Comparison of ENCODE assay signal across 35 mouse cellular contexts in genomic region chr19:38077851-38078540, GRCm38 (mm10). TPM values are rescaled to one million over a fixed set of nuclear protein-coding genes. Genes with fewer than 3 reads are reported as not detected.
DNase-seq lines count a peak whose midpoint lies in the region; ATAC-seq and TF ChIP-seq lines count a peak whose summit lies in the region.
"Had no signal": no experiment of that assay in that cellular context is flagged by ENCODE, and none has a peak within 500 bp of the region (broad histone marks: within the 10 kb centered on the region; RNA-seq: fewer than 3 reads in every experiment).

No protein-coding gene starts in this region.

- H3K27me3 ChIP-seq in cerebellum, adult 2 months (ENCODE audit: control insufficient read depth, insufficient read depth, low read length): no peaks in the 10 kb centered on the region
- H3K27me3 ChIP-seq in megakaryocyte, embryonic 14.5 days (replicated peaks): peaks cover 13% of the 10 kb centered on the region
- H3K27me3 ChIP-seq in intestine, postnatal 0 days (replicated peaks; ENCODE audit: control insufficient read depth, insufficient read depth, low read length): no peaks in the 10 kb centered on the region
- H3K27me3 ChIP-seq: CH12.LX; embryonic facial prominence, embryonic 13.5 days; forebrain, embryonic 13.5 days; neural tube, embryonic 12.5 days had no signal

- no peak for ATAC-seq in megakaryocyte, adult 5-6 weeks (ENCODE audit: poor library complexity, severe bottlenecking)
- peak; percentile 57; the same call in 1 of the 2 replicates for ATAC-seq in intestine, postnatal 0 days
- ATAC-seq: forebrain, embryonic 13.5 days; liver, postnatal 0 days; lung, postnatal 0 days; Patski had no signal

- H3K36me3 ChIP-seq in megakaryocyte, embryonic 14.5 days (replicated peaks; ENCODE audit: low read length): peaks cover 27% of the 10 kb centered on the region
- H3K36me3 ChIP-seq in intestine, postnatal 0 days (ENCODE audit: control insufficient read depth, insufficient read depth): peaks cover 5% of the 10 kb centered on the region

- WGBS in cerebellum, adult 2 months: 7% methylated on average over 3 of the region's 3 CpGs
- WGBS in intestine, postnatal 0 days: 50% methylated on average over 3 of the region's 3 CpGs

- TF ChIP-seq CTCF in cerebellum, adult 2 months (IDR thresholded peaks at IDR 0.05; ENCODE audit: borderline replicate concordance, insufficient read depth, low read depth, low read length): no peak
- TF ChIP-seq CTCF in intestine, postnatal 0 days (IDR thresholded peaks at IDR 0.05; ENCODE audit: low read depth): no peak

- no peak for TF ChIP-seq POLR2A in cerebellum, adult 2 months (IDR thresholded peaks at IDR 0.05; ENCODE audit: borderline replicate concordance, insufficient read depth, low read length)

- H3K9ac ChIP-seq in intestine, postnatal 0 days (ENCODE audit: low read depth, low read length): no peak overlapping the region
- H3K9ac ChIP-seq: embryonic facial prominence, embryonic 13.5 days; forebrain, embryonic 13.5 days; liver, postnatal 0 days; neural tube, embryonic 12.5 days had no signal

- DNase-seq in cerebellum, adult 2 months: peak; percentile 12 to 49
- DNase-seq in cerebellum, adult 8-10 months: no peak
- DNase-seq in cerebellum, postnatal 10 days: peak; percentile 57 to 73
- DNase-seq in right cerebral cortex, postnatal 14 days: no peak
- no peak for DNase-seq in spleen, postnatal 4 days (ENCODE audit: low spot score in 2 of 2)
- DNase-seq: embryo, embryonic 11 days; kidney, adult 2 months; kidney, postnatal 10 days; liver, postnatal 0 days; midbrain, embryonic 14.5 days; right cerebral cortex, postnatal 4 days had no signal

- no peak overlapping the region for H3K27ac ChIP-seq in cerebellum, adult 2 months (ENCODE audit: insufficient read depth, low read length)
- no peak overlapping the region for H3K27ac ChIP-seq in intestine, postnatal 0 days (ENCODE audit: low read depth, low read length)
- H3K27ac ChIP-seq: embryonic facial prominence, embryonic 13.5 days; forebrain, embryonic 13.5 days; hindbrain, embryonic 10.5 days; left cerebral cortex, adult 2 months; limb, embryonic 10.5 days; macrophage; neural tube, embryonic 12.5 days; stomach, postnatal 0 days had no signal

- H3K4me2 ChIP-seq in intestine, postnatal 0 days (replicated peaks; ENCODE audit: low read depth): no peak overlapping the region
- H3K4me2 ChIP-seq: embryonic facial prominence, embryonic 13.5 days; forebrain, embryonic 13.5 days; heart, embryonic 11.5 days; liver, embryonic 11.5 days; neural tube, embryonic 12.5 days had no signal

- H3K9me3 ChIP-seq in megakaryocyte, embryonic 14.5 days: peaks cover 20% of the 10 kb centered on the region
- H3K9me3 ChIP-seq in intestine, postnatal 0 days (ENCODE audit: control insufficient read depth): no peaks in the 10 kb centered on the region
- H3K9me3 ChIP-seq: embryonic facial prominence, embryonic 13.5 days; forebrain, embryonic 13.5 days; G1E; hindbrain, embryonic 10.5 days; limb, embryonic 10.5 days; neural tube, embryonic 12.5 days had no signal

- no peak overlapping the region for H3K4me3 ChIP-seq in cerebellum, adult 2 months (replicated peaks; ENCODE audit: insufficient read depth, low read depth, low read length)
- peak overlapping the region; percentile 28 for H3K4me3 ChIP-seq in megakaryocyte, embryonic 14.5 days (replicated peaks)
- H3K4me3 ChIP-seq in intestine, postnatal 0 days (ENCODE audit: low read depth, low read length): no peak overlapping the region
- H3K4me3 ChIP-seq: embryonic facial prominence, embryonic 13.5 days; erythroblast, embryonic 14.5 days; forebrain, embryonic 13.5 days; hindbrain, embryonic 10.5 days; left cerebral cortex, adult 2 months; limb, embryonic 10.5 days; neural tube, embryonic 12.5 days had no signal

- 0 out of 2 replicates have a peak, but pooled peaks cover 2% of the 10 kb centered on the region for H3K4me1 ChIP-seq in cerebellum, adult 2 months (ENCODE audit: control insufficient read depth, insufficient read depth, low read length)
- peaks cover 4% of the 10 kb centered on the region; the same call in 1 of the 2 replicates for H3K4me1 ChIP-seq in megakaryocyte, embryonic 14.5 days
- no peaks in the 10 kb centered on the region for H3K4me1 ChIP-seq in intestine, postnatal 0 days (replicated peaks; ENCODE audit: control insufficient read depth, insufficient read depth, low read length)
- H3K4me1 ChIP-seq: embryonic facial prominence, embryonic 13.5 days; forebrain, embryonic 13.5 days; hindbrain, embryonic 10.5 days; limb, embryonic 10.5 days; neural tube, embryonic 12.5 days had no signal

RNA-seq across cellular contexts. Expression of gene Ffar4, which starts 18.9 kb away (rescaled TPM):
- not detected in 2 replicates for polyA plus RNA-seq in cerebellum, adult 2 months (2012; rRNA removed)
- polyA plus RNA-seq in megakaryocyte, embryonic 14.5 days (2012; ENCODE audit: insufficient read depth, low replicate concordance): not detected in 2 replicates
- 0.23 and 0.96 TPM in 2 replicates for total RNA-seq in megakaryocyte, adult 5-6 weeks (2015)
- 0.73 and 0.81 TPM in 2 replicates for total RNA-seq in megakaryocyte, adult 5-6 weeks (2017)
- 4.7 and 5.3 TPM in 2 replicates for polyA plus RNA-seq in intestine, postnatal 0 days (2015; fragmentation: Nextera tagmentation; extraction: Ambion mirVana)
- total RNA-seq: CH12.LX; G1E; gastrocnemius, adult 18-20 months; layer of hippocampus, postnatal 10 days had no signal
- polyA plus RNA-seq: embryonic facial prominence, embryonic 13.5 days; erythroblast, embryonic 14.5 days; forebrain, embryonic 13.5 days; G1E; heart, embryonic 11.5 days; heart, postnatal 0 days; macrophage; neural tube, embryonic 12.5 days; Patski had no signal

RNA-seq across cellular contexts. Expression of gene Cep55, which starts 23.2 kb away (rescaled TPM):
- polyA plus RNA-seq in cerebellum, adult 2 months (2012; rRNA removed): 0.16 and 0.18 TPM in 2 replicates
- 3.4 TPM in 1 of 2 replicates, not detected in the other for polyA plus RNA-seq in megakaryocyte, embryonic 14.5 days (2012; ENCODE audit: insufficient read depth, low replicate concordance)
- 50.9 and 59.7 TPM in 2 replicates for total RNA-seq in megakaryocyte, adult 5-6 weeks (2015)
- 68.9 and 80.2 TPM in 2 replicates for total RNA-seq in megakaryocyte, adult 5-6 weeks (2017)
- polyA plus RNA-seq in intestine, postnatal 0 days (2015; fragmentation: Nextera tagmentation; extraction: Ambion mirVana): 7.1 and 8.2 TPM in 2 replicates
- total RNA-seq: gastrocnemius, adult 18-20 months had no signal
- polyA plus RNA-seq: erythroblast, embryonic 14.5 days had no signal

RNA-seq across cellular contexts. Expression of gene Myof, which starts 34.6 kb away (rescaled TPM):
- 2.1 and 3.3 TPM in 2 replicates for polyA plus RNA-seq in cerebellum, adult 2 months (2012; rRNA removed)
- polyA plus RNA-seq in megakaryocyte, embryonic 14.5 days (2012; ENCODE audit: insufficient read depth, low replicate concordance): 6.2 TPM in 1 of 2 replicates, not detected in the other
- 11.1 and 12.2 TPM in 2 replicates for total RNA-seq in megakaryocyte, adult 5-6 weeks (2015)
- 6.0 and 9.0 TPM in 2 replicates for total RNA-seq in megakaryocyte, adult 5-6 weeks (2017)
- 5.9 and 6.6 TPM in 2 replicates for polyA plus RNA-seq in intestine, postnatal 0 days (2015; fragmentation: Nextera tagmentation; extraction: Ambion mirVana)
- polyA plus RNA-seq: erythroblast, embryonic 14.5 days; G1E had no signal

RNA-seq across cellular contexts. Expression of gene Rbp4, which starts 47.1 kb away (rescaled TPM):
- polyA plus RNA-seq in cerebellum, adult 2 months (2012; rRNA removed): 7.9 and 10.9 TPM in 2 replicates
- not detected in 2 replicates for polyA plus RNA-seq in megakaryocyte, embryonic 14.5 days (2012; ENCODE audit: insufficient read depth, low replicate concordance)
- not detected in 2 replicates for total RNA-seq in megakaryocyte, adult 5-6 weeks (2015)
- not detected in 2 replicates for total RNA-seq in megakaryocyte, adult 5-6 weeks (2017)
- 15.7 and 16.8 TPM in 2 replicates for polyA plus RNA-seq in intestine, postnatal 0 days (2015; fragmentation: Nextera tagmentation; extraction: Ambion mirVana)
- total RNA-seq: G1E had no signal
- polyA plus RNA-seq: G1E, macrophage had no signal

RNA-seq across cellular contexts. Expression of gene Pde6c, which starts 54.6 kb away (rescaled TPM):
- polyA plus RNA-seq in cerebellum, adult 2 months (2012; rRNA removed): 0.07 and 0.24 TPM in 2 replicates
- polyA plus RNA-seq in megakaryocyte, embryonic 14.5 days (2012; ENCODE audit: insufficient read depth, low replicate concordance): not detected in 2 replicates
- total RNA-seq in megakaryocyte, adult 5-6 weeks (2015): not detected in 2 replicates
- not detected in 2 replicates for total RNA-seq in megakaryocyte, adult 5-6 weeks (2017)
- polyA plus RNA-seq in intestine, postnatal 0 days (2015; fragmentation: Nextera tagmentation; extraction: Ambion mirVana): 0.25 and 0.60 TPM in 2 replicates
- total RNA-seq: adrenal gland, adult 18-20 months; CH12.LX; G1E; gastrocnemius, adult 18-20 months; gastrocnemius, postnatal 4 days had no signal
- polyA plus RNA-seq: embryonic facial prominence, embryonic 13.5 days; erythroblast, embryonic 14.5 days; forebrain, embryonic 13.5 days; G1E; heart, postnatal 0 days; hindbrain, embryonic 10.5 days; kidney, adult 2 months; limb, embryonic 10.5 days; lung, postnatal 0 days; macrophage; neural tube, embryonic 12.5 days; Patski; thymus, postnatal 0 days had no signal

Comparison
In these comparisons a context has a peak if more than half of its experiments do, and no peak if none do; other contexts are left out.
1. DNase-seq: peak in cerebellum, adult 2 months (2 of 2) and cerebellum, postnatal 10 days (2 of 2); none in cerebellum, adult 8-10 months (single experiment), right cerebral cortex, postnatal 14 days (single experiment) and spleen, postnatal 4 days (0 of 2).